Comparison of ENCODE assay signal across 25 mouse cellular contexts in the genomic region with DNA sequence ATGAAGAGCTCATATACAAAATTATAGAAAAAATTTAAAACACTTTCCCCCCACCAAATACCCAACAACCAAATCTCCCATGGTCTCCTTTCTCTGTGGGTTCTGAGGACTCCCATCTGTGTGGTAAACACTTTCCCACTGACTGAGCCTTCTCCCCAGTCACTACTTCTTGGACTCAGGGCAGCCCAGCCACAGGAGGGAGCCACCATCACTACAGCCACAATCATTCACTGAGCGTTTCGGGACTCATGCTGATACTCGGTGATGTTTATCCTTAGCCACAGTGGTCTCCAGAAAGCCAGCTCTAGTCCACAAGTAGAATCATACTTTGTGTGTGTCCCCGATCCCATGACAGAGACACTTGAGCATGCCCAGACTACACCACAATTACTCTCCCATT. TPM values are rescaled to one million over a fixed set of nuclear protein-coding genes. Genes with fewer than 3 reads are reported as not detected.
"Had no signal": no experiment of that assay in that cellular context is flagged by ENCODE, and none has a peak within 500 bp of the region (broad histone marks: within the 10 kb centered on the region; RNA-seq: fewer than 3 reads in every experiment).

No protein-coding gene starts in this region.

- ATAC-seq: lung, postnatal 0 days; midbrain, embryonic 13.5 days; midbrain, embryonic 15.5 days had no signal

- H3K4me3 ChIP-seq: lung, embryonic 15.5 days; megakaryocyte, embryonic 14.5 days; midbrain, embryonic 13.5 days; midbrain, embryonic 15.5 days; neural tube, embryonic 12.5 days; stomach, embryonic 15.5 days had no signal

- H3K9me3 ChIP-seq: lung, embryonic 15.5 days; midbrain, embryonic 15.5 days; neural tube, embryonic 12.5 days; stomach, embryonic 15.5 days had no signal

- H3K27me3 ChIP-seq: lung, embryonic 15.5 days; midbrain, embryonic 13.5 days; midbrain, embryonic 15.5 days; neural tube, embryonic 12.5 days; stomach, embryonic 15.5 days had no signal

- DNase-seq: lung, adult 2 months; lung, postnatal 14 days; lung, postnatal 36 days; right cerebral cortex, postnatal 14 days; thymus, adult 2 months; thymus, postnatal 25 days; thymus, postnatal 4 days had no signal

- H3K36me3 ChIP-seq: lung, embryonic 15.5 days; midbrain, embryonic 13.5 days; midbrain, embryonic 15.5 days; neural tube, embryonic 12.5 days; stomach, embryonic 15.5 days had no signal

- H3K9ac ChIP-seq: lung, embryonic 15.5 days; midbrain, embryonic 13.5 days; midbrain, embryonic 15.5 days; neural tube, embryonic 12.5 days; stomach, embryonic 15.5 days had no signal

- H3K27ac ChIP-seq: lung, embryonic 15.5 days; macrophage; midbrain, embryonic 13.5 days; midbrain, embryonic 15.5 days; neural tube, embryonic 12.5 days; stomach, embryonic 15.5 days; stomach, postnatal 0 days had no signal

- H3K4me1 ChIP-seq: lung, embryonic 15.5 days; midbrain, embryonic 13.5 days; midbrain, embryonic 15.5 days; neural tube, embryonic 12.5 days; stomach, embryonic 15.5 days had no signal

- H3K4me2 ChIP-seq: lung, embryonic 15.5 days; midbrain, embryonic 11.5 days; midbrain, embryonic 13.5 days; midbrain, embryonic 15.5 days; neural tube, embryonic 12.5 days; stomach, embryonic 15.5 days had no signal

RNA-seq across cellular contexts. Expression of a gene that starts 14.9 kb away (rescaled TPM):
- total RNA-seq: megakaryocyte progenitor cell, adult 5-6 weeks; midbrain, postnatal 0 days; monocyte, adult 5-6 weeks; neutrophil, adult 5-6 weeks had no signal
- polyA plus RNA-seq: lung, embryonic 15.5 days; lung, postnatal 0 days; macrophage; midbrain, embryonic 11.5 days; midbrain, embryonic 13.5 days; midbrain, embryonic 15.5 days; midbrain, postnatal 0 days; neural tube, embryonic 12.5 days; neural tube, embryonic 14.5 days; stomach, embryonic 15.5 days; stomach, postnatal 0 days; urinary bladder, adult 2 months had no signal

RNA-seq across cellular contexts. Expression of a gene that starts 22.4 kb away (rescaled TPM):
- total RNA-seq: midbrain, postnatal 0 days; monocyte, adult 5-6 weeks; neutrophil, adult 5-6 weeks had no signal
- polyA plus RNA-seq: lung, adult 2 months; lung, postnatal 0 days; macrophage; midbrain, embryonic 11.5 days; midbrain, embryonic 13.5 days; neural tube, embryonic 12.5 days; neural tube, embryonic 14.5 days; spleen, adult 2 months; testis, adult 2 months; thymus, adult 2 months had no signal

RNA-seq across cellular contexts. Expression of a gene that starts 47.7 kb away (rescaled TPM):
- total RNA-seq: megakaryocyte progenitor cell, adult 5-6 weeks; midbrain, postnatal 0 days; monocyte, adult 5-6 weeks; neutrophil, adult 5-6 weeks had no signal
- polyA plus RNA-seq: lung, adult 2 months; lung, embryonic 15.5 days; lung, postnatal 0 days; macrophage; midbrain, embryonic 11.5 days; midbrain, embryonic 13.5 days; neural tube, embryonic 12.5 days; neural tube, embryonic 14.5 days; spleen, adult 2 months; stomach, embryonic 15.5 days; thymus, adult 2 months; urinary bladder, adult 2 months had no signal
